Mouse (Mus musculus) cerebellum, adult 2 months (tissue): ENCODE data around the gene Fgfr3.

Experiments
- CTCF ChIP-seq: fragments of 200-500 bp; IDR thresholded peaks from 2 replicates; pipeline ENCODE4 v1.5.1; 2011; ENCODE audit warnings: low read depth, mild to moderate bottlenecking, control low read depth, low read length, moderate library complexity, borderline replicate concordance; ENCODE audit not compliant: insufficient read depth
- POLR2A ChIP-seq: fragments of 200-500 bp; IDR thresholded peaks from 2 replicates; pipeline ENCODE4 v1.6.1; 2011; ENCODE audit warnings: low read length, control low read depth, borderline replicate concordance; ENCODE audit not compliant: insufficient read depth

DNA sequence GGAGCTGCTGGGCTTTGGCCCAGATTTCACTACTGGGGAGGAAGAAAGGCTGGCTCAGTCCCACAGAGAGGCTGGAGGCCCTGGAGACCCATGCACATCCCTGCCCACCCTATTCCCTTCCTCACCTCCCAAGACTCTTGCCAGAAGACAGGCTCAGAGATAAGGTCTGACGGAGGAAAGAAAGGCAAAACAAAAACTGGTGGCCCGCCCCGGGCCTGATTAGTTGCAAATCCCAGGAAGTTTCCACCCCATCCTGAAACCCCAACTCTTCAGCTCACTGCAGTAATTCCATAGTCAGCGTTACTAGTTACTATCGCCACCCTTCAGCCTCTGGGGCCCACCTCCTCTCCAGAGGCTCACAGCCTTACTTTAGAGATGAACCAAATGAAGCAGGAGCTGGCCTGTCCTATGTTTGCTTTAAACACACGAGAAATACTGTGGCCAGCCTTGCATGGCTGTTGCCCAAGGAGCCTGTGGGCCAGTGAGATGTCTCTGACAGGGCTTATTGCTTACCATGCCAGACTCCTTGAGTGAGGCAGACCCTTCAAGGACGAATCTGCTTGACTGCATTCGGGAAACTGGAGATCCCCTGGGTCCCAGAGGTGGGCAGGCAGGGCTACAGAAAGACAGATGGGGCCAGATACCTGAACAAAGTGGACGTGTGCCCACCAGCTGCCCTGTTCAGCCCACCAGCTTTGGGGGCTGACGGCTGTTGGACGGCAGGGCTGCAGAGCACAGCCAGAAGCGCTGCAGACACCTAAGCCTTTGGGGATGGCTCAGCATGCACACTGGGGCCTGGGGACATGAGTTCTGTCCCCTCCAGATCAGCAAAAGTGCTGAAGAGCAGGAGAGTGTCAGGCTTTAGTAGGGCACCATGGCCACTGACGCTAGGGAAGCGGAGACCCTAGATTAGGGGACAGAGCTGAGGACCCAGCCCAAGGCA is 32.9 kb upstream of the Fgfr3 start:
- no peak for TF ChIP-seq POLR2A
- no peak for TF ChIP-seq CTCF
